Mouse (Mus musculus): ENCODE results near the gene Tmem230. TPM values are rescaled to one million over a fixed set of nuclear protein-coding genes. Genes with fewer than 3 reads are reported as not detected.

Tmem230 gene
- polyA plus RNA-seq, 1 experiment from 2014 or later: 14.8 TPM

GRCm38 (mm10) chr2:132284492-132285139, 37.0 kb upstream of the Tmem230 start:
- Histone ChIP-seq H3K36me3 (ENCODE audit: control insufficient read depth, insufficient read depth) (no peaks in the 10 kb centered on the region), H3K4me2 (ENCODE audit: low read depth, low read length) (no peak overlapping the region), H3K27me3 (ENCODE audit: control insufficient read depth, insufficient read depth, low read depth, low read length) (no peaks in the 10 kb centered on the region), H3K4me3 (ENCODE audit: low read depth, low read length) (no peak overlapping the region), H3K9me3 (replicated peaks; ENCODE audit: control insufficient read depth, low read length) (no peaks in the 10 kb centered on the region), H3K27ac (ENCODE audit: low read length) (peak overlapping the region; percentile 64), H3K9ac (ENCODE audit: low read depth, low read length) (no peak overlapping the region), H3K4me1 (ENCODE audit: control insufficient read depth, low read depth, low read length) (peaks cover 24% of the 10 kb centered on the region)
- ATAC-seq (ENCODE audit: low read depth): peak; percentile 62
- 44% methylated on average over 12 of the region's 12 CpGs for WGBS (ENCODE audit: insufficient replicate concordance)

GRCm38 (mm10) chr2:132283236-132284070, 35.8 kb upstream of the Tmem230 start:
- Histone ChIP-seq H3K4me1 (ENCODE audit: control insufficient read depth, low read depth, low read length) (peaks cover 24% of the 10 kb centered on the region), H3K4me2 (ENCODE audit: low read depth, low read length) (0 out of 2 replicates have a peak overlapping the region, but pooled peaks have one; percentile 21)
- 43% methylated on average over 15 of the region's 15 CpGs for WGBS (ENCODE audit: insufficient replicate concordance)

GRCm38 (mm10) chr2:132282453-132283174, 35.0 kb upstream of the Tmem230 start:
- Histone ChIP-seq H3K27ac (ENCODE audit: low read length) (peak overlapping the region; percentile 74), H3K27me3 (ENCODE audit: control insufficient read depth, insufficient read depth, low read depth, low read length) (no peaks in the 10 kb centered on the region), H3K9me3 (replicated peaks; ENCODE audit: control insufficient read depth, low read length) (no peaks in the 10 kb centered on the region), H3K4me3 (ENCODE audit: low read depth, low read length) (no peak overlapping the region), H3K4me1 (ENCODE audit: control insufficient read depth, low read depth, low read length) (peaks cover 24% of the 10 kb centered on the region), H3K9ac (ENCODE audit: low read depth, low read length) (no peak overlapping the region), H3K4me2 (ENCODE audit: low read depth, low read length) (peak overlapping the region; percentile 21), H3K36me3 (ENCODE audit: control insufficient read depth, insufficient read depth) (no peaks in the 10 kb centered on the region)
- WGBS (ENCODE audit: insufficient replicate concordance): 35% methylated on average over 12 of the region's 12 CpGs
- ATAC-seq (ENCODE audit: low read depth): peak; percentile 60

More at GRCm38 (mm10) chr2:132283236-132284070, 35.8 kb upstream of the Tmem230 start:
- ATAC-seq (ENCODE audit: low read depth): peak; percentile 75
- Histone ChIP-seq H3K4me3 (ENCODE audit: low read depth, low read length) (no peak overlapping the region), H3K9me3 (replicated peaks; ENCODE audit: control insufficient read depth, low read length) (no peaks in the 10 kb centered on the region), H3K27me3 (ENCODE audit: control insufficient read depth, insufficient read depth, low read depth, low read length) (no peaks in the 10 kb centered on the region), H3K27ac (ENCODE audit: low read length) (peak overlapping the region; percentile 74), H3K9ac (ENCODE audit: low read depth, low read length) (no peak overlapping the region), H3K36me3 (ENCODE audit: control insufficient read depth, insufficient read depth) (no peaks in the 10 kb centered on the region)

- H3K4me2 ChIP-seq (ENCODE audit: low read depth, low read length): peak overlapping the region; percentile 21; the same call in 1 of the 2 replicates
- H3K9ac ChIP-seq (ENCODE audit: low read depth, low read length): no peak overlapping the region
- no peak overlapping the region for H3K4me3 ChIP-seq (ENCODE audit: low read depth, low read length)
- peaks cover 24% of the 10 kb centered on the region for H3K4me1 ChIP-seq (ENCODE audit: control insufficient read depth, low read depth, low read length)
- WGBS (ENCODE audit: insufficient replicate concordance): 41% methylated on average over 10 of the region's 10 CpGs
- peak overlapping the region; percentile 74 for H3K27ac ChIP-seq (ENCODE audit: low read length)
- H3K36me3 ChIP-seq (ENCODE audit: control insufficient read depth, insufficient read depth): no peaks in the 10 kb centered on the region
- no peak for ATAC-seq (ENCODE audit: low read depth)
- H3K9me3 ChIP-seq (replicated peaks; ENCODE audit: control insufficient read depth, low read length): no peaks in the 10 kb centered on the region
- H3K27me3 ChIP-seq (ENCODE audit: control insufficient read depth, insufficient read depth, low read depth, low read length): no peaks in the 10 kb centered on the region
Measured at GRCm38 (mm10) chr2:132281560-132282452, 34.2 kb upstream of the Tmem230 start.

GRCm38 (mm10) chr2:132280518-132281120, 33.0 kb upstream of the Tmem230 start:
- Histone ChIP-seq H3K9me3 (replicated peaks; ENCODE audit: control insufficient read depth, low read length) (no peaks in the 10 kb centered on the region), H3K4me2 (ENCODE audit: low read depth, low read length) (no peak overlapping the region), H3K27ac (ENCODE audit: low read length) (no peak overlapping the region), H3K27me3 (ENCODE audit: control insufficient read depth, insufficient read depth, low read depth, low read length) (no peaks in the 10 kb centered on the region), H3K36me3 (ENCODE audit: control insufficient read depth, insufficient read depth) (no peaks in the 10 kb centered on the region), H3K9ac (ENCODE audit: low read depth, low read length) (no peak overlapping the region), H3K4me1 (ENCODE audit: control insufficient read depth, low read depth, low read length) (peaks cover 24% of the 10 kb centered on the region), H3K4me3 (ENCODE audit: low read depth, low read length) (no peak overlapping the region)
- no peak for ATAC-seq (ENCODE audit: low read depth)
- 78% methylated on average over 10 of the region's 10 CpGs for WGBS (ENCODE audit: insufficient replicate concordance)

- no peaks in the 10 kb centered on the region for H3K36me3 ChIP-seq (ENCODE audit: control insufficient read depth, insufficient read depth)
- no peak overlapping the region for H3K4me3 ChIP-seq (ENCODE audit: low read depth, low read length)
- 67% methylated on average over 4 of the region's 4 CpGs for WGBS (ENCODE audit: insufficient replicate concordance)
- peaks cover 24% of the 10 kb centered on the region for H3K4me1 ChIP-seq (ENCODE audit: control insufficient read depth, low read depth, low read length)
- H3K27me3 ChIP-seq (ENCODE audit: control insufficient read depth, insufficient read depth, low read depth, low read length): no peaks in the 10 kb centered on the region
- H3K9me3 ChIP-seq (replicated peaks; ENCODE audit: control insufficient read depth, low read length): no peaks in the 10 kb centered on the region
- H3K27ac ChIP-seq (ENCODE audit: low read length): no peak overlapping the region
- no peak overlapping the region for H3K9ac ChIP-seq (ENCODE audit: low read depth, low read length)
- ATAC-seq (ENCODE audit: low read depth): no peak
- H3K4me2 ChIP-seq (ENCODE audit: low read depth, low read length): no peak overlapping the region
Measured at GRCm38 (mm10) chr2:132279978-132280377, 32.4 kb upstream of the Tmem230 start.

GRCm38 (mm10) chr2:132279336-132279882, 31.8 kb upstream of the Tmem230 start:
- 49% methylated on average over 3 of the region's 3 CpGs for WGBS (ENCODE audit: insufficient replicate concordance)
- Histone ChIP-seq H3K9me3 (replicated peaks; ENCODE audit: control insufficient read depth, low read length) (no peaks in the 10 kb centered on the region), H3K4me1 (ENCODE audit: control insufficient read depth, low read depth, low read length) (peaks cover 24% of the 10 kb centered on the region), H3K27me3 (ENCODE audit: control insufficient read depth, insufficient read depth, low read depth, low read length) (no peaks in the 10 kb centered on the region), H3K27ac (ENCODE audit: low read length) (peak overlapping the region; percentile 37), H3K36me3 (ENCODE audit: control insufficient read depth, insufficient read depth) (no peaks in the 10 kb centered on the region), H3K4me3 (ENCODE audit: low read depth, low read length) (no peak overlapping the region), H3K9ac (ENCODE audit: low read depth, low read length) (no peak overlapping the region), H3K4me2 (ENCODE audit: low read depth, low read length) (no peak overlapping the region)
- ATAC-seq (ENCODE audit: low read depth): no peak
